Mouse (Mus musculus): ENCODE measurements around the gene Dync1i1.

The Dync1i1 gene

DNA sequence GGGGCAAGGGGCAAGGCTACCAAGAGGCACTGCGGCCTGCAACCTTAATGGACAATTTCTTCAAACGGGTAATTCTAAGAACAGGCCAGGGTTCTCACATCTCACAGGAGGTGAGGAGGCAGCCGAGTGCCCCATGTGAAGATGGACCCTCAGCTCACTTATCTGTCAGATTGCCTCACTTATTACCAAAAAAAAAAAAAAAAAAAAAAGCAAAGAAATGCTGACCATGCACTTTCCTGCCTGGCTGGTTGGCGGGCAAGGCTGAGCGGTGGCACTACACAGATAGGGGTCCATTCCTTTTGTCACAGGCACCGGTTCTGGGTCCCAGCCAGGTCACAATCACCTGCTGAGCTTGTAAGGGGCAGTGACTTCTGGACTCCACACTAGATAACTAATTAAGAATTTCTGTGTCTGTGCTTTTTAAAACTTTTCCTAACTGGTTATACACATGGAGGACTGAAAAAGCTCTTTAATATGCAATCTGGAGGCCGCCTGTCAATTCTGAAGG, 350.6 kb downstream of the Dync1i1 start:
- DNase-seq: no peak

DNA sequence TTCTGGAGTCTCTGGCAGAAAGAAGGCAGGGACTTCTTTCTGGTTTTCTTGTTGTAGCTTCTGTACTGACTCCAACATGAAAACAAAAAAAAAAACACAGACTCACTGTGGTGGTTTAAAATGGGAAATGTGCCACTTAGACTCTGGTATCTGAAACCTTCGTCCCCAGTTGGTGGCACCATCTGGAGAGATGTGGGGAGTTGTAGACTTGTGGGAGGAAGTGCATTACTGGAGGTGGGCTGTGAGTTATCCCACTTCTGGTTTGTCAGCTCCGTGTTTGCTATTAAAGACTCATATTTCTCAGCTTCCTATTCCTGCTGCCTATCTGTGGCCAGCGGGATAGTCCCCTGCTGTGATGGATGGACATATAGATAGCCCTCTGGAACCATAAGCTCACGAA, 351.8 kb downstream of the Dync1i1 start:
- DNase-seq: no peak
